Comparison of ENCODE assay signal across 16 mouse cellular contexts in the genomic region with DNA sequence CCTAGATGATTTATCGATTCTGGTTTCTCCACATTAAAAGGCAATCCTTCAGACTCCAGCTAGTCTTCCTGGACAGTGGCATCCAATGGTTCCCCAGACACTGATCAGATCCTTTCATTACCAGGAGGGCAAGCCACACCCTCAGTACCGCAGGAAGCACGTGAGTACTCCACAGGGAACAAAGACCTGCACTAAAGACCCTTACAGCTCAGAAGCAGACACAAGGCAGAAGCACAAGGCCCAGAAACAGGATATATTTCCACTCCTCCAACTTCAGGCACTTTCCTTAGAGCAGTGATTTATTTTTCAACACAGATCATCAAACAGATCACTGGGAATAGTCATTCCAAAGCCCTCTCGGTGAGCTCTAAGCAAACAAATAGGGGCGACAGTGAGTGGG. TPM values are rescaled to one million over a fixed set of nuclear protein-coding genes. Genes with fewer than 3 reads are reported as not detected.
A peak's percentile ranks its signal among the peaks of the same experiment; 100 is the strongest.
DNase-seq lines count a peak whose midpoint lies in the region; ATAC-seq and TF ChIP-seq lines count a peak whose summit lies in the region.
"Had no signal": no experiment of that assay in that cellular context is flagged by ENCODE, and none has a peak within 500 bp of the region (broad histone marks: within the 10 kb centered on the region; RNA-seq: fewer than 3 reads in every experiment).

No protein-coding gene starts in this region.

- WGBS in kidney, postnatal 0 days = 24% methylated on average over 5 of the region's 5 CpGs
- 30% methylated on average over 5 of the region's 5 CpGs for WGBS in kidney, adult 2 months
- 43% methylated on average over 5 of the region's 5 CpGs for WGBS in hindbrain, embryonic 14.5 days
- 29% methylated on average over 5 of the region's 5 CpGs for whole genome bisulfite sequencing in neural tube, embryonic 13.5 days

- no peak overlapping the region for H3K4me3 ChIP-seq in kidney, postnatal 0 days (replicated peaks; ENCODE audit: low read depth, low read length)
- no peak overlapping the region for H3K4me3 ChIP-seq in kidney, adult 2 months (ENCODE audit: insufficient read depth, low read depth, low read length)
- no peak overlapping the region for H3K4me3 ChIP-seq in hindbrain, embryonic 14.5 days (replicated peaks; ENCODE audit: low read length)
- no peak overlapping the region for H3K4me3 ChIP-seq in neural tube, embryonic 13.5 days
- H3K4me3 ChIP-seq: heart, embryonic 15.5 days; layer of hippocampus, adult 2 months; left cerebral cortex, adult 2 months; limb, embryonic 12.5 days; liver, embryonic 15.5 days had no signal

- no peak overlapping the region for H3K4me2 ChIP-seq in kidney, postnatal 0 days (ENCODE audit: low read length)
- H3K4me2 ChIP-seq in hindbrain, embryonic 14.5 days (replicated peaks) = no peak overlapping the region
- no peak overlapping the region for H3K4me2 ChIP-seq in neural tube, embryonic 13.5 days
- H3K4me2 ChIP-seq: heart, embryonic 15.5 days; limb, embryonic 12.5 days; liver, embryonic 15.5 days had no signal

- no peak for ATAC-seq in kidney, postnatal 0 days (replicated peaks; ENCODE audit: low FRiP score, low read depth)
- ATAC-seq in hindbrain, embryonic 14.5 days (ENCODE audit: low FRiP score) = peak; percentile 51; the same call in 1 of the 2 replicates
- 0 out of 2 replicates have a peak, but pooled peaks have one; percentile 43 for ATAC-seq in neural tube, embryonic 13.5 days (ENCODE audit: low read depth)
- no peak for ATAC-seq in erythroblast, adult 5-6 weeks (replicated peaks; ENCODE audit: low FRiP score, poor library complexity, severe bottlenecking)
- ATAC-seq: CD4-positive, CD25-positive, alpha-beta regulatory T cell, adult 4 months had no signal

- TF ChIP-seq CTCF in kidney, postnatal 0 days (IDR thresholded peaks at IDR 0.05; ENCODE audit: low read depth) = no peak
- TF ChIP-seq CTCF in kidney, adult 2 months (conservative IDR thresholded peaks at IDR 0.05; ENCODE audit: insufficient read depth, insufficient read length, low read depth, low read length) = no peak

- H3K9ac ChIP-seq in kidney, postnatal 0 days (ENCODE audit: low read depth, low read length) = no peak overlapping the region
- no peak overlapping the region for H3K9ac ChIP-seq in hindbrain, embryonic 14.5 days
- H3K9ac ChIP-seq in neural tube, embryonic 13.5 days = no peak overlapping the region
- H3K9ac ChIP-seq: heart, embryonic 15.5 days; limb, embryonic 12.5 days; liver, embryonic 15.5 days had no signal

- H3K9me3 ChIP-seq in kidney, postnatal 0 days (replicated peaks; ENCODE audit: low read length) = no peaks in the 10 kb centered on the region
- no peaks in the 10 kb centered on the region for H3K9me3 ChIP-seq in hindbrain, embryonic 14.5 days (ENCODE audit: control insufficient read depth, low read length)
- no peaks in the 10 kb centered on the region for H3K9me3 ChIP-seq in neural tube, embryonic 13.5 days
- H3K9me3 ChIP-seq: heart, embryonic 15.5 days; limb, embryonic 12.5 days; liver, embryonic 15.5 days had no signal

- intact Hi-C loops in gastrocnemius, postnatal 36 days (cut with DNase I) = no loop called here

- H3K27ac ChIP-seq in kidney, postnatal 0 days = no peak overlapping the region
- no peak overlapping the region for H3K27ac ChIP-seq in kidney, adult 2 months (ENCODE audit: insufficient read depth, low read depth, low read length)
- no peak overlapping the region for H3K27ac ChIP-seq in hindbrain, embryonic 14.5 days
- H3K27ac ChIP-seq in neural tube, embryonic 13.5 days (replicated peaks) = no peak overlapping the region
- H3K27ac ChIP-seq: heart, embryonic 15.5 days; layer of hippocampus, adult 2 months; left cerebral cortex, adult 2 months; limb, embryonic 12.5 days; liver, embryonic 15.5 days had no signal

- no peaks in the 10 kb centered on the region for H3K27me3 ChIP-seq in kidney, postnatal 0 days (ENCODE audit: insufficient read depth, low read length)
- no peaks in the 10 kb centered on the region for H3K27me3 ChIP-seq in kidney, adult 2 months (replicated peaks; ENCODE audit: control insufficient read depth, insufficient read depth, low read length)
- H3K27me3 ChIP-seq in hindbrain, embryonic 14.5 days (ENCODE audit: control insufficient read depth, insufficient read depth, low read length) = no peaks in the 10 kb centered on the region
- no peaks in the 10 kb centered on the region for H3K27me3 ChIP-seq in neural tube, embryonic 13.5 days
- H3K27me3 ChIP-seq: heart, embryonic 15.5 days; limb, embryonic 12.5 days; liver, embryonic 15.5 days had no signal

- TF ChIP-seq POLR2A in kidney, adult 2 months (IDR thresholded peaks at IDR 0.05; ENCODE audit: low read depth, low read length) = no peak

- DNase-seq in kidney, postnatal 0 days (ENCODE audit: low spot score) = peak; percentile 56
- DNase-seq in kidney, adult 2 months = no peak
- DNase-seq in embryo, embryonic 10 days (ENCODE audit: low spot score) = peak; percentile 31
- DNase-seq in hindbrain, embryonic 14.5 days (ENCODE audit: low spot score) = no peak
- DNase-seq in gastrocnemius, postnatal 36 days = no peak
- DNase-seq in lung, adult 18-20 months = no peak
- DNase-seq: cerebellum, adult 11 months; heart, adult 18-20 months had no signal

- H3K36me3 ChIP-seq in kidney, postnatal 0 days (ENCODE audit: insufficient read depth, low read length) = no peaks in the 10 kb centered on the region
- H3K36me3 ChIP-seq in kidney, adult 2 months (ENCODE audit: control insufficient read depth, insufficient read depth, low read length) = no peaks in the 10 kb centered on the region
- H3K36me3 ChIP-seq in hindbrain, embryonic 14.5 days (replicated peaks; ENCODE audit: control insufficient read depth, insufficient read depth) = no peaks in the 10 kb centered on the region
- no peaks in the 10 kb centered on the region for H3K36me3 ChIP-seq in neural tube, embryonic 13.5 days
- H3K36me3 ChIP-seq: heart, embryonic 15.5 days; limb, embryonic 12.5 days; liver, embryonic 15.5 days had no signal

- H3K4me1 ChIP-seq in kidney, postnatal 0 days (replicated peaks; ENCODE audit: insufficient read depth, low read length) = no peaks in the 10 kb centered on the region
- no peaks in the 10 kb centered on the region for H3K4me1 ChIP-seq in kidney, adult 2 months (ENCODE audit: control insufficient read depth, insufficient read depth, low read length)
- H3K4me1 ChIP-seq in hindbrain, embryonic 14.5 days (replicated peaks; ENCODE audit: control insufficient read depth, insufficient read depth, low read length) = no peaks in the 10 kb centered on the region
- peaks cover 7% of the 10 kb centered on the region for H3K4me1 ChIP-seq in neural tube, embryonic 13.5 days (replicated peaks)
- H3K4me1 ChIP-seq: heart, embryonic 15.5 days; limb, embryonic 12.5 days; liver, embryonic 15.5 days had no signal

RNA-seq across cellular contexts. Expression of a gene that starts 25.0 kb away (rescaled TPM):
- polyA plus RNA-seq in kidney, postnatal 0 days (2015; fragmentation: Nextera tagmentation; extraction: Ambion mirVana) = 5.6 and 6.2 TPM in 2 replicates
- polyA plus RNA-seq in kidney, adult 2 months (2012; rRNA removed) = 2.4 and 3.4 TPM in 2 replicates
- 66.3 and 80.7 TPM in 2 replicates for polyA plus RNA-seq in hindbrain, embryonic 14.5 days (2014; fragmentation: Nextera tagmentation; extraction: Ambion mirVana)
- 34.1 and 42.6 TPM in 2 replicates for polyA plus RNA-seq in neural tube, embryonic 13.5 days (2015; fragmentation: Nextera tagmentation; extraction: Ambion mirVana)
- total RNA-seq in erythroblast, adult 5-6 weeks (2015; ENCODE audit: low replicate concordance) = 3.1 TPM in 2 replicates
- 1.8 and 8.4 TPM in 2 replicates for total RNA-seq in erythroblast, adult 5-6 weeks (2017; ENCODE audit: low replicate concordance)
- total RNA-seq in gastrocnemius, postnatal 36 days (2021) = 1 to 10 TPM; 4.5 to 5.7 TPM

Comparison
In these comparisons a context has a peak if more than half of its experiments do, and no peak if none do; other contexts are left out.
1. DNase-seq: peak in kidney, postnatal 0 days (single experiment) and embryo, embryonic 10 days (single experiment); none in kidney, adult 2 months (single experiment), hindbrain, embryonic 14.5 days (single experiment), gastrocnemius, postnatal 36 days (0 of 2) and lung, adult 18-20 months (0 of 2).
2. ATAC-seq: peak in hindbrain, embryonic 14.5 days (single experiment) and neural tube, embryonic 13.5 days (single experiment); none in kidney, postnatal 0 days (single experiment) and erythroblast, adult 5-6 weeks (single experiment).